Mouse (Mus musculus) lung, postnatal 4 days (tissue): ENCODE results near the gene Cyp11a1.

Experiments used
- DNase-seq, 2 experiments: peaks; one replicate each; pipeline ENCODE4 v3.0.0; 2021

Cyp11a1 gene

GRCm38 (mm10) chr9:57972776-57973439 is 33.3 kb upstream of the Cyp11a1 start:
- DNase-seq: no peak

DNA sequence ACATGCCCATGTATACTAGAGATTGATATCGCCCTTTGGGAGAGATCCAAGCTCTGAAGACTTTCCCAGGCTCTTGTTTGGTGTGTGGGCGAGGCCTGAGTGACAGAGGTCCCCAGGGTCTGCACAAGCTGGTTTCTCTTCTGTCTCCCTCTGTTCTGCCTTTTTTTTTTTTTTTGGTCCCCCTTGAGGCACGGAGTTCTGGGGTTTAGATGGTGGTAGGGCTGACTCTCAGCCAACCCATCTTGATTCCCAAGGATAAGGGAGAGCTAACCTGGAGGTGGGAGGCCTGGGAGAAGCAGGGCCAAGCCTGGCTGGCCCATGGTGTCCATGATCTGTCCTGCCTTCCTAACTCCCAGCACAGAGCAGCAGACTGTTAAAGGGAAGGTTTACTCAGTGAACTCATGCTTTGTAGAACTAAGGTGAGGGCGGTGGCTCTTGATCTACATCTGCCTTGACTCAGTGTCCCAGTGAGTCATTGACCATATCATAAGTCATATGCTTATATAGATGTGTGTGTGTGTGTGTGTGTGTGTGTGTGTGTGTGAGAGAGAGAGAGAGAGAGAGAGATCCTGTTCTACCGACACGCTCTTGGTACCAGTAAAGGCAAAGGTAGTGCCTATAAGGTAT is 32.7 kb upstream of the Cyp11a1 start:
- DNase-seq: no peak

DNA sequence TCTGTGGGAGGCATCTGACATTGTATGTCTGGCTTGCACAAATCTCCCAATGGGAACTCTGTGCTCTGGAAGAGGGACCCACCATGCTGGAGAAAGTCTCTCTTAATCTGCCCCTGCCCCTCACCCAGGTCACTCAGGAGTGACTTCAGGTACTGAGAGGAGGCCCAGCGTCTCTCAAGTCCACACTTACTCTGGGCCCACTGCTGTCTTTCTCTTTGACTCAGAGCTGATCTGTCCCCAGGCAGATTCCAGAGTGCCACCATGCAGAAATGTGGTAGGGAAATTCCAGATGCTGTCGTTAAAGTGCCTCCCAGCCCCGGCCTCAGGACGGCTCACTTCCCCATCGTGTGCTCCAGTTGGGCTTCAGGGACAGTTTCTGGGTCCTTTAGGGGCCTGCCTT is 32.0 kb upstream of the Cyp11a1 start:
- no peak for DNase-seq

DNA sequence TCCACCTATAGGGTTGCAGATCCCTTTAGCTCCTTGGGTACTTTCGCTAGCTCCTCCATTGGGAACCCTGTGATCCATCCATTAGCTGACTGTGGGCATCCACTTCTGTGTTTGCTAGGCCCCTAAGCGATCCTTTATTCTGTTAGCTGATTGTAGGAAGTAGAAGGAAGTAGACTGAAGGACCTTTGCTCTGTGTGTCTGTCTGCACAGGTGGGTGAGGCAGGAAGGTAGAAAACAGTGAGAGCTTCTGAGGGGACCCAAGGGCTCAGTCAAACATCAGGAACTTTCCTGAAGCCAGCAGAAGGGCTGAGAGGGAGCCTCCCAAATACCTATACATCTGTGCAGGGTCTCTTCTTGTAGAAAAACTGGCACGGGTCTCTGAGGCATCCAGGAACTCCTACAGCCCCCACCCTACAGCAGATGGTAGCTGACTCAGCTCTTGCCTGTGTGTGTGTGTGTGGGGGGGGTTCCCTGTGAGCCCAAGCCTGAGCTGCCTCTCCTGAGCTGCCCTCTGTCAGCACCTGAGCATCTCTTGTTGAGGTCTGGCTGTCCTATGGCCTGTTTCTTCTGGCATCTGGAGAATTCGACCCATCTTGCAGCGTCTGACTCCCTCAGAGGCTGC is 30.9 kb upstream of the Cyp11a1 start:
- DNase-seq: no peak

GRCm38 (mm10) chr9:57978025-57978424 is 28.2 kb upstream of the Cyp11a1 start:
- DNase-seq: no peak

DNA sequence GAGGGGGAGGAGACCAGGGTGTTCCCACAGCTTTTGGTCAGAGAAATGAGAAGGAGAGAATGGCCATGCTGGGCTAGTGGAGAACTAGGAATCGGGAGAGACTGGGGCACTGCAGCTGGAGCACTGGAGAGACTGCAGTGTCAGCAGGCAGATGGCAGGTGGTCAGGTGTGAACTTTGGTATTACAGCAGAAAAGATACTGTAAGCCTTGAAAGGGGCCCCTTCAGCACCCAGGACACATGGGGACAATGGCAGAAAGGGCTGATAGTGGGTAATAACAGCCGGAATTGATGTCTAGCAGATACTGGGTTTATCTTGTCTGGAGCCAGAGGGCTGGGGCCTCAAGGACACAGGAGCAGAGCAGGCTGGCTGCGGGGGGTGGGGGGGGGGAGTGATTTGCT is 27.4 kb upstream of the Cyp11a1 start:
- no peak for DNase-seq

GRCm38 (mm10) chr9:57980570-57980969 is 25.6 kb upstream of the Cyp11a1 start:
- no peak for DNase-seq

DNA sequence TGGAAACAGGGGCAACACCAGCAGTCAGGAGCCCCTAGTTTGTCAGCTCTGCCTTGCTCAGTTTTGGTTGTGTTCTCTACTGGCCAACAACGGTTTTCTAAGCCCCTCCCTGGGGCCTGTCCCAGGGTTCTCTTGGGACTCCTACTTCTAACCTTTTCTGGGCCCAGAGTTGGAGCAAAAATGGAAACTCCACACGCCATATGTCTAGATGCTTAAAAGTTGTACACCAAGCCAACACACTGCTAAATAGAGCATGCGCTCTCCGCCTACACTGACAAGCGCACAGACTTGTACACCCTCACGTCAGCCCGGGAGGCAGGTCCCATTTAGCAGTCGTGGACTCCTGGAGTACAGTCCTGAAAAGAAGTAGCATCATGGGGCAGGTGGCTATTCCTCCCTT is 20.9 kb upstream of the Cyp11a1 start:
- DNase-seq: no peak

- DNase-seq: no peak
Observed at GRCm38 (mm10) chr9:57986293-57986692, 19.9 kb upstream of the Cyp11a1 start.

GRCm38 (mm10) chr9:57988098-57988497 is 18.1 kb upstream of the Cyp11a1 start:
- DNase-seq: no peak

- no peak for DNase-seq
Observed at GRCm38 (mm10) chr9:57989309-57989708, 16.9 kb upstream of the Cyp11a1 start.

- DNase-seq: peak; percentile 57 to 58
Observed at GRCm38 (mm10) chr9:57990438-57991110, 15.6 kb upstream of the Cyp11a1 start.

DNA sequence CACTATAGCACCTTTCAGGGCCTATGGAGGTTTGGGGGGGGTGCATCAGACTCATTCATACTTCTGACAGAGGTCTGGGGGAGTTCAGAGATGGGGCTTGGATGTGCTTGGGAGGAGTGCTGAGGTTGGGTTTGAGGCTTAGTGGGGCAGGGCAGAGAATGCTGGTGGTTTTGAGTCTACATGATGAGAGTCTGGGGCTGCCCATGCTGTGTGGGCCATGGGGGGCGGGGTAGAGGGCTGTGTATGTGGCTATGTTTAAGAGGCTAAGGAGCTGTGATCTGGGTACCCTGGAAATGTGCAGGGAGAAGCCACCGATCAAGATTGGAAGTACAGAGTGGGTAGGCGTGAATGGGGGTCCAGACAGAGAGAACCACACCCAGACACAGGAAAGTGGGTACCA is 14.2 kb upstream of the Cyp11a1 start:
- no peak for DNase-seq

GRCm38 (mm10) chr9:57992781-57993591 is 13.2 kb upstream of the Cyp11a1 start:
- DNase-seq: no peak

- DNase-seq: peak in 1 of 2 experiments; percentile 47
Observed at GRCm38 (mm10) chr9:57995282-57995681, 10.9 kb upstream of the Cyp11a1 start.

DNA sequence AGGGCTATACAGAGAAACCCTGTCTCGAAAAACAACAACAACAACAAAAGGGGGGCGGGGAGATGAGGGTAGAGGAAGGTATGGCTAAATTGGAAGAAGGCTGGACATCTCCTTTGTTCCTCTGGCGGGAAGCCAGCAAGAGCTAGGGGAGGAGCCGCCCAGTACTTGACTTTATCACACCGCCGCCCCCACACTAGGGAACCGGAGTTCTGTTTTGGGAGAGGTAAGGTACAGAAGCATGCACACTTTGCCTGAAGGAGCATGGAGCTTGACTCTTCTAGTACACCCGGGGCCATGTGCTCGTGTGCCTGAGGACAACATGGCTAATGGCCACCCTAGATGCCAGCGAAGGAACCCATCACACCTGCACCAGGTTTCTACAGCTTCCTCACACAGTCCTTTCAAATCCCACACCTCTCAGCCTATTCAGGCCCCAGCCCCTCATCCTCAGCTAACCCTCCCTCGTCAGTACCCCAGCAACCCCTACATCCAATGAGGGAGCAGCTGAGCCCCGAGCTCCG is 8.6 kb upstream of the Cyp11a1 start:
- DNase-seq: no peak

- DNase-seq: peak in 1 of 2 experiments; percentile 67
Observed at GRCm38 (mm10) chr9:57998032-57998659, 8.1 kb upstream of the Cyp11a1 start.

DNA sequence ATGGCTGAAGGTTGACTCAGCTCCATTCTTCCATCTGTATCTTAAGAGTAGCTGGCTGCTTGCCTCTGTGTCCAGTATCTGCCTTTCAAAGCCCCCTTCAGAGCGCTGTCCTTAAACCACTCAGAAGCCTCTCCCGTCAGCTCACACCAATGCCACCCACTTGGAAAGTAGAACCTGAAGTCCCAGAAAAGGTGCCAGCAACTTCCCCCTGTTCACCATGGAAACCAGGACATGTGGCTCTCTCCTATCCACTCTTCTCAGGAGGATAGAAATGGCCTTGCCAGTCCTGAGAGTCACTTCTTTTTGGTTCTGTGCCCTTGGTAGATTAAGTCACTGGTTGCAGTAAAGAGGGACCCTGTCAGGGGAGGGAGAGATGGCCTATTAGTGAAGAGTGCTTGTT is 7.5 kb upstream of the Cyp11a1 start:
- no peak for DNase-seq

DNA sequence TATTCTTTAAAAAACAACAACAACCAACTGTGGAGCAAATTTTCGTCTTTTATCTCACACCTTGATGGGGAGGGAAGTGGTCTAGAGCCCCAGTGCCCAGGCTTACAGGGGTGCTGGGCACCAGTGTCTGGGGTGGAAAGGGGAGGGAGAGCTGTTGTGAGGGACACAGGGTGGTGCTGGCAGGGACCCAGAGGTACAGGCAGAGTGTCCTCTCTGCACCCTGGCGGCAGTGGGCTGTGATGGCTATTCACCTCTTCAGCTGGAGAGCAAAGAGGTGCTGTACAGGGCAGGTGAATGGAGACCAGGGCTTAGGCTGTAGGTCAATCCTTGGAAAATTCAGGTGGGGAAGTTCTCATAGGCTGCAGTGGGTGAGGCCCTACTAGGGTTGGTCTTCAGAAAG is 6.5 kb upstream of the Cyp11a1 start:
- DNase-seq: no peak

DNA sequence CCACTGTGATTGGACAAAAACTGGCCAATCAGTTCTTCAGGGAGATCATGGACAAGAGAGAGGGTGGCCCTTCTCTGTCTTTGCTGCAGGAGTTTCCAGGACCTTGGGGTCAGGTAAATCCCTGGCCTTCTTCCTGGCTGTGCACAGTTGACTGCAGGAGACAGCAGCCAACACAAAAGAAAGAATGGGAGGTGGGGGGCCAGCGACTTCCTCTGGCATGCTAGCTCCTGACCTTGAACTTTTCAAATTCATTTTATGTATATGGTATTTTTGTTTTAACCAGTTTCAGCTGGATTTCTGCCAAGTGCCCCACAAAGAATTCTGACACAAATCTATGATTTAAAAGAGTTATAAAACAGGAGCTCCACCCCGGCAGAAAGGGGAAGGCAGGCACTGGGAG is 2.9 kb upstream of the Cyp11a1 start:
- no peak for DNase-seq

DNA sequence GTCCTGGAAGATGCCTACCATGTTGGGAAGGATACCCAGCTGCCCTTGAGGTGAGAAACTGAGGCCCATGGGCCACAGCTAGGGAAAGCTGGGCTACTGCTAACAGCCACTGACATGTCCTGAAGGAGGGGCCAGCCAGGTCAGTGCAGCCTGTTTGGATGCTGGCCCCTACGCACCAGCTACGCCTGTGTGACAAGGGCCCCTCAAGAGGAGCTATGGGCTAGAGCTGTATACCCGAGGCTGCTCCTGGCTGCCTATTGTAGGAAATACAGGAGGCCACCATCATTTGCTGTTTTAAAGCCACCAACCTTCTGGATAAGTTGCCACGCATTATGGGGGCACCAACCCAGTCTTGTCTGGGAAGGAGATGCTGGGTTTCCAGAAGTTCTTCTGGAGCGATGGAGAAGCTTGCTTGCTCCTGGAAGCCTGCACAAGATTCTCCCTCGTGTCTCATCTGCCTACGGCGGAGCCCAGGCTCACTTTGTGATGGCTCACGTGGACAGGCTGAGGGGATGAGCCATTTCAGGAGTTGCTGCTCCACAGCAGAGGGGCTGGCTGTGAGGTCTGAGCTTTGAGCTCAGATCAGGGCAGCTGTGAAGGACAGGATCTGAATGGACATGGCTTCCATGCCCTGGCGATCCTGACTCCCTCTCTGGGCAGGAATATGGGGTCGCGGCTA is 2.3 kb downstream of the Cyp11a1 start:
- DNase-seq: no peak

GRCm38 (mm10) chr9:58009015-58009362 is 2.8 kb downstream of the Cyp11a1 start:
- peak; percentile 38 to 55 for DNase-seq
